Mouse (Mus musculus) hematopoietic stem cell, adult 5-6 weeks (primary cell): ENCODE data around the gene Gm3047. TPM values are rescaled to one million over a fixed set of nuclear protein-coding genes. Genes with fewer than 3 reads are reported as not detected.
"Not testable (repeated sequence)": the region's sequence is repeated elsewhere in the genome, so short reads cannot be mapped to it uniquely, and the experiment has no call there.

Source experiments
- ATAC-seq, 2 experiments: fragments of 125-278 bp in 1 of 2; replicated peaks in 1 of 2; 2 replicates each; pipeline ENCODE4 v1.8.0; 2016 to 2017; ENCODE audit warnings: inconsistent platforms in 2 of 2, mild to moderate bottlenecking in 2 of 2, moderate number of reproducible peaks in 2 of 2, low read depth in 1 of 2, moderate TSS enrichment in 1 of 2; ENCODE audit not compliant: low FRiP score in 2 of 2, poor library complexity in 2 of 2, severe bottlenecking in 2 of 2, insufficient read depth in 1 of 2, low TSS enrichment in 1 of 2
- total RNA-seq: library from RNA; stranded (forward); fragments of 172-1452, 232-1000 nt; gene quantifications from 2 replicates; pipeline ENCODE4 v1.2.3, GENCODE M21; 2017

Gm3047 gene
- not detected in 2 replicates for total RNA-seq

GRCm38 (mm10) chr14:4555105-4555504, at the start of gene Gm3047:
Gene Gm3047, plus strand, starts transcription at chr14:4555405.
- ATAC-seq: not testable (repeated sequence)

Other genes starting within 250 kb of the Gm3047 start
- not detected in 2 replicates for gene Gm3149, start 238.1 kb upstream of the Gm3047 start, total RNA-seq
- not detected in 2 replicates for gene 2610042L04Rik, start 220.6 kb upstream of the Gm3047 start, total RNA-seq
- gene Gm3159, start 157.9 kb upstream of the Gm3047 start, total RNA-seq: not detected in 2 replicates
- gene Gm3164, start 140.0 kb upstream of the Gm3047 start, total RNA-seq: not detected in 2 replicates
- gene Gm3173, start 124.4 kb upstream of the Gm3047 start, total RNA-seq: not detected in 2 replicates
- gene Gm3182, start 73.7 kb upstream of the Gm3047 start, total RNA-seq: not detected in 2 replicates
- gene Gm8159, start 76.9 kb downstream of the Gm3047 start, total RNA-seq: not detected in 2 replicates
- gene Gm3239, start 108.8 kb downstream of the Gm3047 start, total RNA-seq: not detected in 2 replicates
- gene Gm7876, start 153.8 kb downstream of the Gm3047 start, total RNA-seq: not detected in 2 replicates
- not detected in 2 replicates for gene Gm3252, start 171.4 kb downstream of the Gm3047 start, total RNA-seq
- gene Gm9602, start 220.9 kb downstream of the Gm3047 start, total RNA-seq: not detected in 2 replicates